In genomic region chr7:117628791-117629190, GRCm38 (mm10) we compare ENCODE assay signal across 20 mouse cellular contexts.
DNase-seq lines count a peak whose midpoint lies in the region; ATAC-seq and TF ChIP-seq lines count a peak whose summit lies in the region.
"Had no signal": no experiment of that assay in that cellular context is flagged by ENCODE, and none has a peak within 500 bp of the region (broad histone marks: within the 10 kb centered on the region; RNA-seq: fewer than 3 reads in every experiment).

No protein-coding gene starts in this region.

- H3K9ac ChIP-seq in forebrain, embryonic 16.5 days (replicated peaks; ENCODE audit: low read depth, low read length): no peak overlapping the region
- H3K9ac ChIP-seq: heart, embryonic 15.5 days; hindbrain, embryonic 14.5 days; neural tube, embryonic 13.5 days; stomach, embryonic 15.5 days had no signal

- no peak for TF ChIP-seq CTCF in layer of hippocampus, adult 2 months (conservative IDR thresholded peaks at IDR 0.05)

- 0 out of 2 replicates have a peak overlapping the region, but pooled peaks have one; percentile 15 for H3K27ac ChIP-seq in forebrain, embryonic 10.5 days
- no peak overlapping the region for H3K27ac ChIP-seq in forebrain, embryonic 16.5 days (ENCODE audit: low read length)
- peak overlapping the region; percentile 86; the same call in 1 of the 2 replicates for H3K27ac ChIP-seq in layer of hippocampus, adult 2 months
- H3K27ac ChIP-seq: embryonic facial prominence, embryonic 10.5 days; gastrocnemius, adult 2 months; heart, embryonic 15.5 days; hindbrain, embryonic 14.5 days; neural tube, embryonic 13.5 days; stomach, embryonic 15.5 days had no signal

- 83% methylated on average over 3 of the region's 3 CpGs for WGBS in forebrain, embryonic 10.5 days
- 65% methylated on average over 3 of the region's 3 CpGs for WGBS in forebrain, embryonic 16.5 days

- no peak for ATAC-seq in forebrain, embryonic 16.5 days
- no peak for ATAC-seq in activated CD4-positive, CD25-positive, alpha-beta regulatory T cell, adult 4 months

- H3K27me3 ChIP-seq in forebrain, embryonic 10.5 days (ENCODE audit: poor library complexity, severe bottlenecking): peaks cover 8% of the 10 kb centered on the region; the same call in 1 of the 2 replicates
- no peaks in the 10 kb centered on the region for H3K27me3 ChIP-seq in forebrain, embryonic 16.5 days (replicated peaks; ENCODE audit: control insufficient read depth, insufficient read depth, low read length)
- H3K27me3 ChIP-seq: heart, embryonic 15.5 days; stomach, embryonic 15.5 days had no signal

- peaks cover 15% of the 10 kb centered on the region for H3K4me1 ChIP-seq in forebrain, embryonic 10.5 days
- peaks cover 12% of the 10 kb centered on the region; the same call in 1 of the 2 replicates for H3K4me1 ChIP-seq in forebrain, embryonic 16.5 days (replicated peaks; ENCODE audit: control insufficient read depth, insufficient read depth, low read length)
- H3K4me1 ChIP-seq: embryonic facial prominence, embryonic 10.5 days; heart, embryonic 15.5 days; neural tube, embryonic 13.5 days; stomach, embryonic 15.5 days had no signal

- H3K9me3 ChIP-seq in forebrain, embryonic 10.5 days: no peaks in the 10 kb centered on the region
- no peaks in the 10 kb centered on the region for H3K9me3 ChIP-seq in forebrain, embryonic 16.5 days (ENCODE audit: control insufficient read depth, low read length)
- H3K9me3 ChIP-seq: embryonic facial prominence, embryonic 10.5 days; heart, embryonic 15.5 days; neural tube, embryonic 13.5 days; stomach, embryonic 15.5 days had no signal

- no peak overlapping the region for H3K4me3 ChIP-seq in forebrain, embryonic 10.5 days
- H3K4me3 ChIP-seq in forebrain, embryonic 16.5 days (replicated peaks; ENCODE audit: low read length): no peak overlapping the region
- no peak overlapping the region for H3K4me3 ChIP-seq in layer of hippocampus, adult 2 months
- H3K4me3 ChIP-seq: embryonic facial prominence, embryonic 10.5 days; gastrocnemius, adult 2 months; heart, embryonic 15.5 days; neural tube, embryonic 13.5 days; stomach, embryonic 15.5 days had no signal

- H3K36me3 ChIP-seq in forebrain, embryonic 10.5 days (replicated peaks): no peaks in the 10 kb centered on the region
- H3K36me3 ChIP-seq in forebrain, embryonic 16.5 days (ENCODE audit: control insufficient read depth, insufficient read depth): no peaks in the 10 kb centered on the region
- H3K36me3 ChIP-seq: embryonic facial prominence, embryonic 10.5 days; heart, embryonic 15.5 days; neural tube, embryonic 13.5 days; stomach, embryonic 15.5 days had no signal

- no peak for DNase-seq in forebrain, embryonic 10.5 days (ENCODE audit: extremely low spot score, low spot score)
- DNase-seq in layer of hippocampus, adult 2 months (ENCODE audit: low spot score in 2 of 2): peak in 1 of 2 experiments; percentile 19
- no peak for DNase-seq in layer of hippocampus, postnatal 36 days
- peak; percentile 85 to 89 for DNase-seq in kidney, adult 8-10 months
- DNase-seq in kidney, postnatal 25 days: peak; percentile 82 to 87
- DNase-seq in urinary bladder, postnatal 25 days (ENCODE audit: low spot score): no peak
- DNase-seq: adrenal gland, postnatal 36 days; cerebellum, adult 2 months; gastrocnemius, adult 2 months; heart, postnatal 36 days; lung, postnatal 4 days; midbrain, embryonic 14.5 days; thymus, postnatal 36 days had no signal

- no peak overlapping the region for H3K4me2 ChIP-seq in forebrain, embryonic 16.5 days (ENCODE audit: low read length)
- H3K4me2 ChIP-seq: heart, embryonic 15.5 days; hindbrain, embryonic 14.5 days; neural tube, embryonic 13.5 days; stomach, embryonic 15.5 days had no signal

Comparison
In these comparisons a context has a peak if more than half of its experiments do, and no peak if none do; other contexts are left out.
1. DNase-seq: peak in kidney, adult 8-10 months (2 of 2) and kidney, postnatal 25 days (2 of 2); none in forebrain, embryonic 10.5 days (single experiment), layer of hippocampus, postnatal 36 days (0 of 2) and urinary bladder, postnatal 25 days (single experiment).